Mouse (Mus musculus): ENCODE measurements around the gene Phactr2. TPM values are rescaled to one million over a fixed set of nuclear protein-coding genes. Genes with fewer than 3 reads are reported as not detected.
A peak's percentile ranks its signal among the peaks of the same experiment; 100 is the strongest.

The Phactr2 gene
- polyA plus RNA-seq, 1 experiment, result 3.5 TPM

DNA sequence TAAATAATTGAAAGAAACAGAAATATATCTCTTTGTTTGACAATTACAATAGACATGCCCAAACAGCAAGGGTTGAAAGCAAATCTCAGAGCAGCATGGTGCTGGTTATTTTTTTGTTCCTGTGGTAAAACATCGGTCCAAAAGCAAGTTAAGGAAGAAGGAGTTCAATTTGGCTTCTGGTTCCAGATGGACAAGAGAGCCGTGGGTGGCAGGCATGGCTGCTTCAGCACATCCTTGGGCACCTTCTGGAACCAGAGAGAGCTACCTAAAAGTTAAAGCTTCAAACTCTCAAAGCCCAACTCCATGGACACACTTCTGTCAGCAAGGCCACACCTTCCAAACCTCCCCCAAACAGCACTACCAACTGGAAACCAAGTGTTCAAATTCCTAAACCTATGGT lies 140.4 kb downstream of the Phactr2 start:
- DNase-seq (ENCODE audit: low read depth in 1 of 2, low spot score in 2 of 2), result no peak
- TF ChIP-seq CTCF (IDR thresholded peaks at IDR 0.05; ENCODE audit: extremely low read depth, insufficient read depth, insufficient read length, insufficient replicate concordance) (no peak), POLR2A (IDR thresholded peaks at IDR 0.05; ENCODE audit: low read depth, low read length) (no peak)
- H3K4me3 ChIP-seq (ENCODE audit: extremely low read depth, insufficient read depth, insufficient read length), result no peak overlapping the region
- H3K27me3 ChIP-seq (ENCODE audit: control insufficient read depth, insufficient read depth, low read length), result no peaks in the 10 kb centered on the region
- H3K27ac ChIP-seq (ENCODE audit: insufficient read depth, low read length), result no peak overlapping the region
- no peaks in the 10 kb centered on the region for H3K36me3 ChIP-seq (ENCODE audit: control insufficient read depth, insufficient read depth, low read length)
- WGBS, result 81% methylated on average over 2 of the region's 2 CpGs
- no peaks in the 10 kb centered on the region for H3K4me1 ChIP-seq (ENCODE audit: control insufficient read depth, insufficient read depth, insufficient read length)

DNA sequence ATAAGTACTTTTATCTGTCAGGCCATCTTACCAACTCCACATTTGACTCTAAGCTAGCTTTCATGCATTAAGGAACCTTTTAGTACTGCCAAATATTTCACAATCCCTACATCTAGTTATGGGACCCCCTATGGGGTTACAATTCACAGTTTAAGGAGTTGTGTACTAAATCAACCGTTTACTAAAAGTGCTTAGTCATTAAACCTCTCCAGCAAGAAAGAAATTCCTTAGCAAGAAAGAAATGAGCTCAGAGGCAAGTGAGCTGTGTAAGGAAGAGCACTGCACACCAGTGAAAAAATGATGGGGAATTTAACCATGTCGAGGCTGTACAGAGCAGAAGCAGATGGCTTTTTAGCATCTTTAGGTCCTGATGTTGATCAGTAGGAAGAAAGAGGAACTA lies 141.2 kb downstream of the Phactr2 start:
- 44% methylated on average over 2 of the region's 2 CpGs for WGBS
- Histone ChIP-seq H3K4me1 (ENCODE audit: control insufficient read depth, insufficient read depth, insufficient read length) (no peaks in the 10 kb centered on the region), H3K36me3 (ENCODE audit: control insufficient read depth, insufficient read depth, low read length) (no peaks in the 10 kb centered on the region), H3K27me3 (ENCODE audit: control insufficient read depth, insufficient read depth, low read length) (no peaks in the 10 kb centered on the region), H3K4me3 (ENCODE audit: extremely low read depth, insufficient read depth, insufficient read length) (no peak overlapping the region), H3K27ac (ENCODE audit: insufficient read depth, low read length) (no peak overlapping the region)
- DNase-seq (ENCODE audit: low read depth in 1 of 2, low spot score in 2 of 2), result no peak
- no peak for TF ChIP-seq POLR2A (IDR thresholded peaks at IDR 0.05; ENCODE audit: low read depth, low read length)
- no peak for TF ChIP-seq CTCF (IDR thresholded peaks at IDR 0.05; ENCODE audit: extremely low read depth, insufficient read depth, insufficient read length, insufficient replicate concordance)

DNA sequence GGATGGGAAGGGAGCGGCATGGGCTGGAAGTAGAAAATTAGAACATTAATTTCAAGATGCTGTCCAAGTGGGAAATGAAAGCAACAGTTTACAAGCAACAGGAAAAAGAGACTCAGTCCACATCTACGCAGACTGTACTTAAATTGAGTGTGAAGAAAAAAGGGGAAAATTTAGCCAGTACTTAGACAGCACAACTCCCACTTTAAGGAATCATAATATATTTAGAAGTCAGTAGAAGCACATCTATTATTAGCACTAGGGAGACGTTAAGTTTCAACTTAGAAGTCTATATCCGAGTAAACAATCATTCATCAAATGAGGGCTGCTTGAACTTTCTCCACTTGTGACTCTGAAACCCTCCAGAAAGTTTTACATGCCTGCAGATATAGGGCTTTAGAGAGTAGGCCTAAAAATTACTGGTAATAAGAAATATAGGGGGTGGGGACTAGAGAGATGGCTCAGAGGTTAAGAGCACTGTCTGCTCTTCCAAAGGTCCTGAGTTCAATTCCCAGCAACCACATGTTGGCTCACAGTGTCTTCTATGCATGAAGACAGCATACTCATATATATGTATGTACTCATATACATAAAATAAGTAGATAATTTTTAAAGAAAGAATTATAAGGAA lies 142.7 kb downstream of the Phactr2 start:
- DNase-seq (ENCODE audit: low read depth in 1 of 2, low spot score in 2 of 2), result no peak
- H3K27ac ChIP-seq (ENCODE audit: insufficient read depth, low read length), result no peak overlapping the region
- no peaks in the 10 kb centered on the region for H3K4me1 ChIP-seq (ENCODE audit: control insufficient read depth, insufficient read depth, insufficient read length)
- H3K36me3 ChIP-seq (ENCODE audit: control insufficient read depth, insufficient read depth, low read length), result no peaks in the 10 kb centered on the region
- 82% methylated on average over 4 of the region's 4 CpGs for WGBS
- no peak overlapping the region for H3K4me3 ChIP-seq (ENCODE audit: extremely low read depth, insufficient read depth, insufficient read length)
- no peaks in the 10 kb centered on the region for H3K27me3 ChIP-seq (ENCODE audit: control insufficient read depth, insufficient read depth, low read length)
- TF ChIP-seq CTCF (IDR thresholded peaks at IDR 0.05; ENCODE audit: extremely low read depth, insufficient read depth, insufficient read length, insufficient replicate concordance) (no peak), POLR2A (IDR thresholded peaks at IDR 0.05; ENCODE audit: low read depth, low read length) (no peak)

DNA sequence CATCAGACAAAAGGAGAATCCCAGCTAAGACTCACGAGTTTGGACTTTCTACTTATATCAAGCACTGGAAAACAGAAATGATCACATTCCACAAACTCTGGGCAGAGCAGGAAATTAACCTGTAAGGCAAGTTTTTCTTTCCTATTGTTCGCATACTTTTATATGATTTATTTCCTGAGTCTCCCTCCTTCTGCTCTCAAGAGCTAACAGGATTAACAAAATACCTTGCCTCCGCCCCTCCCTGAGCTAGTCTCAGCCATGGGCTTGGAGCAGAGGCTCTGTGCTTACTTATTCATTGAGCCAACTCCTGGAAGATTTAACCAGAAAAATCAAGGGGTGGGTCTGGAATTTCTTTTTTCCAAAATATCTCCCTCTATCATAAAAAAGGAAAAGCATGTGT lies 145.6 kb downstream of the Phactr2 start:
- H3K27me3 ChIP-seq (ENCODE audit: control insufficient read depth, insufficient read depth, low read length), result peaks cover 5% of the 10 kb centered on the region
- H3K4me3 ChIP-seq (ENCODE audit: extremely low read depth, insufficient read depth, insufficient read length), result no peak overlapping the region
- no peak for DNase-seq (ENCODE audit: low read depth in 1 of 2, low spot score in 2 of 2)
- no peak overlapping the region for H3K27ac ChIP-seq (ENCODE audit: insufficient read depth, low read length)
- 88% methylated on average over 3 of the region's 3 CpGs for WGBS
- no peaks in the 10 kb centered on the region for H3K36me3 ChIP-seq (ENCODE audit: control insufficient read depth, insufficient read depth, low read length)
- no peaks in the 10 kb centered on the region for H3K4me1 ChIP-seq (ENCODE audit: control insufficient read depth, insufficient read depth, insufficient read length)
- TF ChIP-seq POLR2A (IDR thresholded peaks at IDR 0.05; ENCODE audit: low read depth, low read length), result no peak
- no peak for TF ChIP-seq CTCF (IDR thresholded peaks at IDR 0.05; ENCODE audit: extremely low read depth, insufficient read depth, insufficient read length, insufficient replicate concordance)

DNA sequence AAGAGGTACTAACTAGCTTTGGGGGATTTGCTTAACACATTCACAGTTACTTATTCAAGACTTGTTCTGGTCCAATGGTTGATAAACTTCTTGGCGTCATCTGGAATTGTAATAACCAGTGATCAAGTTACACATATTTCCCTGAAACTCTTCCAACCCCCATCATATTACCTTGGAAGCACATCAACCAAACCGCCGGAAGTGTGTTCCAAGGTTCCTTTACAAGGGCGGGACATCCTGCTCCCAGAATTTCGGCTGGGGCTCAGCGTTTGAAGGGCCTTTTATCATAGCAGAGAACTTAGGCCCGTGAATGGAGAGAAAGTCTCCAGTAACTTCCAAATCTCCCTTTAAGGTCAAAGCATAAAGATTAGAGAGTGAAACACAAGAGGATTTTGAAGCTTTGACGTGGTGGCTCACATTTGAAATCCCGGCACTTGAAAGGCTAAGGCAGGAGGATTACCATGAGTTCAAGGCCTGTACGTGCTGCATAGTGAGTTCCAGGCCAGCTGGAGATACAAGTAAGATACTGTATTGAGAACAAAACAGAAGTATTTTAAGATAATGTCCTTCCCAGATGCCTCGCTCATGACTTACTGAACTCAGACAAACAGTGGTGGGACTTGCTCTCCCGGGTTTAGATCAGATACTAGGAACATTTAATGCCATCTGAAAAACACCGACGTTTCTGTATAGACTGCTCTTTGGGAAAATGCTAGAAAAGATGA lies 147.9 kb downstream of the Phactr2 start:
- Histone ChIP-seq H3K27ac (ENCODE audit: insufficient read depth, low read length) (no peak overlapping the region), H3K4me3 (ENCODE audit: extremely low read depth, insufficient read depth, insufficient read length) (no peak overlapping the region), H3K27me3 (ENCODE audit: control insufficient read depth, insufficient read depth, low read length) (peaks cover 5% of the 10 kb centered on the region), H3K4me1 (ENCODE audit: control insufficient read depth, insufficient read depth, insufficient read length) (no peaks in the 10 kb centered on the region), H3K36me3 (ENCODE audit: control insufficient read depth, insufficient read depth, low read length) (no peaks in the 10 kb centered on the region)
- no peak for DNase-seq (ENCODE audit: low read depth in 1 of 2, low spot score in 2 of 2)
- TF ChIP-seq POLR2A (IDR thresholded peaks at IDR 0.05; ENCODE audit: low read depth, low read length) (no peak), CTCF (IDR thresholded peaks at IDR 0.05; ENCODE audit: extremely low read depth, insufficient read depth, insufficient read length, insufficient replicate concordance) (no peak)
- 91% methylated on average over 14 of the region's 14 CpGs for WGBS

DNA sequence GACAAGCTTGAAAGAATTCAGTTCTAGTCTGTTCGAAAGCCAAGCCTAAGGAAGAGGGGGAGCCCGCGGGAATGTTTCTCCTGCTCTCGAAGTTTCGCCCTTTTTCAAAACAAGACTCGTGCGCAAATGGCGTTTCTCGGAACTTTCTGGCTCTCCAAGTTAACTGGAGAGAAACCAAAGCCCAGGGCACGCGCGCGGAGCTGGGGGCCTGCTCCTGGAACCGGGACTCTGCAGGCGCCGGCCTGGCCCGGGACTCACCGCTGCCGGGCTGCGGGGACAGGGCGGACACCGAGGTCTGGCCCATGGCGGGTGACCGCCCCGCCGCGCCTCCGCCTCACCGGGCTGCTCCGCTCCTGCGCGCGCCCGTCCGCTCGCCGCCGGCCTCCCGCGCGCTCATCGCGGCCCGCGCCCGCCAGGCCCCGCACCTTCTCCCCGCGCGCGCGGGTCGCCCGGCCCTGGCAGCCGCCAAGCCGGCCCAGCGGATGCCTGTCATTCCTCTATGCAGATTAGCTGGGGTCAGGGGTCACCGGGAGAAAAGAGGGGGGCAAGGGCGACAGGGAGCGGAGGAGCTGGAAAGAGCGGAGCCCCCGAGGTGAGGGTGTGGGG lies 150.3 kb downstream of the Phactr2 start:
- 4% methylated on average over 58 of the region's 62 CpGs for WGBS

More for the DNA sequence above, 150.3 kb downstream of the Phactr2 start:
- peak overlapping the region; percentile 51 for H3K4me3 ChIP-seq (ENCODE audit: extremely low read depth, insufficient read depth, insufficient read length)
- no peak overlapping the region; the same call in 1 of the 2 replicates for H3K27ac ChIP-seq (ENCODE audit: insufficient read depth, low read length)
- H3K4me1 ChIP-seq (ENCODE audit: control insufficient read depth, insufficient read depth, insufficient read length), result no peaks in the 10 kb centered on the region
- H3K36me3 ChIP-seq (ENCODE audit: control insufficient read depth, insufficient read depth, low read length), result no peaks in the 10 kb centered on the region
- no peak for TF ChIP-seq POLR2A (IDR thresholded peaks at IDR 0.05; ENCODE audit: low read depth, low read length)
- no peak for TF ChIP-seq CTCF (IDR thresholded peaks at IDR 0.05; ENCODE audit: extremely low read depth, insufficient read depth, insufficient read length, insufficient replicate concordance)
- peaks cover 5% of the 10 kb centered on the region for H3K27me3 ChIP-seq (ENCODE audit: control insufficient read depth, insufficient read depth, low read length)
- no peak for DNase-seq (ENCODE audit: low read depth in 1 of 2, low spot score in 2 of 2)
